Mouse (Mus musculus) neural tube, embryonic 12.5 days (tissue): ENCODE results near the gene Klf15. TPM values are rescaled to one million over a fixed set of nuclear protein-coding genes. Genes with fewer than 3 reads are reported as not detected.

Experiments
- ATAC-seq: fragments of 200-750 bp; cut with Nextera tagmentation; 2 replicates; pipeline ENCODE4 v1.8.0; 2017; ENCODE audit warnings: low read depth, mild to moderate bottlenecking, moderate TSS enrichment, moderate library complexity; ENCODE audit not compliant: low FRiP score
- H3K27ac ChIP-seq: fragments of 300-500 bp; sonication (generic); 2 replicates; pipeline ENCODE4 v1.5.1; 2016
- H3K27me3 ChIP-seq: fragments of 300-500 bp; sonication (generic); replicated peaks from 2 replicates; pipeline ENCODE4 v1.6.1; 2016; ENCODE audit warnings: mild to moderate bottlenecking
- H3K36me3 ChIP-seq: fragments of 300-500 bp; sonication (generic); 2 replicates; pipeline ENCODE4 v1.6.1; 2016; ENCODE audit warnings: mild to moderate bottlenecking
- H3K4me1 ChIP-seq: fragments of 300-500 bp; sonication (generic); 2 replicates; pipeline ENCODE4 v1.6.1; 2016
- H3K4me2 ChIP-seq: fragments of 300-500 bp; sonication (generic); replicated peaks from 2 replicates; pipeline ENCODE4 v1.6.1; 2016; ENCODE audit warnings: mild to moderate bottlenecking
- H3K4me3 ChIP-seq: fragments of 300-500 bp; sonication (generic); 2 replicates; pipeline ENCODE4 v1.5.1; 2016
- H3K9ac ChIP-seq: fragments of 300-500 bp; sonication (generic); 2 replicates; pipeline ENCODE4 v1.6.1; 2016; ENCODE audit warnings: mild to moderate bottlenecking
- H3K9me3 ChIP-seq: fragments of 300-500 bp; sonication (generic); 2 replicates; pipeline ENCODE4 v1.6.1; 2016; ENCODE audit warnings: mild to moderate bottlenecking
- WGBS: fragments of 180-500 bp; shearing (Covaris S2); methylation state at CpG from one replicate; pipeline ENCODE4 v1.1.7; 2016; 5-methylcytosine and 5-hydroxymethylcytosine counted together
- polyA plus RNA-seq: library from polyadenylated mRNA; unstranded; fragments of >200 nt; fragmentation: Nextera tagmentation; extraction: Ambion mirVana; gene quantifications from 2 replicates; pipeline ENCODE4 v1.2.1, GENCODE M21; 2016

Klf15 gene
- polyA plus RNA-seq, 1 experiment from 2014 or later, result 6.6 TPM

GRCm38 (mm10) chr6:90499509-90499908 is 37.1 kb downstream of the Klf15 start:
- H3K4me1 ChIP-seq, result no peaks in the 10 kb centered on the region
- 78% methylated on average over 4 of the region's 4 CpGs for WGBS
- no peaks in the 10 kb centered on the region for H3K36me3 ChIP-seq
- H3K4me3 ChIP-seq, result no peak overlapping the region
- no peak overlapping the region for H3K9ac ChIP-seq
- no peak for ATAC-seq
- H3K9me3 ChIP-seq, result no peaks in the 10 kb centered on the region
- no peak overlapping the region for H3K27ac ChIP-seq
- no peak overlapping the region for H3K4me2 ChIP-seq
- no peaks in the 10 kb centered on the region for H3K27me3 ChIP-seq

GRCm38 (mm10) chr6:90501222-90501940 is 39.0 kb downstream of the Klf15 start:
- Histone ChIP-seq H3K9me3 (0 out of 2 replicates have a peak, but pooled peaks cover 5% of the 10 kb centered on the region), H3K36me3 (no peaks in the 10 kb centered on the region), H3K27me3 (no peaks in the 10 kb centered on the region), H3K4me3 (no peak overlapping the region), H3K4me2 (no peak overlapping the region), H3K27ac (no peak overlapping the region), H3K4me1 (no peaks in the 10 kb centered on the region), H3K9ac (no peak overlapping the region)
- ATAC-seq, result no peak
- 76% methylated on average over 8 of the region's 8 CpGs for WGBS

GRCm38 (mm10) chr6:90505906-90506305 is 43.5 kb downstream of the Klf15 start:
- 81% methylated on average over 6 of the region's 6 CpGs for WGBS
- Histone ChIP-seq H3K27me3 (no peaks in the 10 kb centered on the region), H3K4me2 (no peak overlapping the region), H3K4me3 (no peak overlapping the region), H3K27ac (no peak overlapping the region), H3K9ac (no peak overlapping the region), H3K36me3 (no peaks in the 10 kb centered on the region), H3K4me1 (peaks cover 5% of the 10 kb centered on the region; the same call in 1 of the 2 replicates), H3K9me3 (0 out of 2 replicates have a peak, but pooled peaks cover 5% of the 10 kb centered on the region)
- ATAC-seq, result no peak

- 78% methylated on average over 16 of the region's 16 CpGs for WGBS
- no peak for ATAC-seq
- H3K27ac ChIP-seq, result no peak overlapping the region
- H3K9ac ChIP-seq, result no peak overlapping the region
- no peaks in the 10 kb centered on the region for H3K36me3 ChIP-seq
- H3K4me2 ChIP-seq, result no peak overlapping the region
- H3K27me3 ChIP-seq, result no peaks in the 10 kb centered on the region
- peaks cover 5% of the 10 kb centered on the region; the same call in 1 of the 2 replicates for H3K4me1 ChIP-seq
- H3K9me3 ChIP-seq, result 0 out of 2 replicates have a peak, but pooled peaks cover 5% of the 10 kb centered on the region
- no peak overlapping the region for H3K4me3 ChIP-seq
Measured at GRCm38 (mm10) chr6:90506673-90507311, 44.4 kb downstream of the Klf15 start.

- H3K4me1 ChIP-seq, result peaks cover 5% of the 10 kb centered on the region; the same call in 1 of the 2 replicates
- H3K36me3 ChIP-seq, result no peaks in the 10 kb centered on the region
- no peak overlapping the region for H3K27ac ChIP-seq
- 0 out of 2 replicates have a peak, but pooled peaks cover 5% of the 10 kb centered on the region for H3K9me3 ChIP-seq
- H3K4me2 ChIP-seq, result no peak overlapping the region
- H3K9ac ChIP-seq, result no peak overlapping the region
- no peak for ATAC-seq
- no peak overlapping the region for H3K4me3 ChIP-seq
- H3K27me3 ChIP-seq, result no peaks in the 10 kb centered on the region
Measured at GRCm38 (mm10) chr6:90507443-90507842, 45.1 kb downstream of the Klf15 start.

- H3K9me3 ChIP-seq, result 0 out of 2 replicates have a peak, but pooled peaks cover 5% of the 10 kb centered on the region
- H3K27ac ChIP-seq, result no peak overlapping the region
- no peak overlapping the region for H3K9ac ChIP-seq
- H3K4me2 ChIP-seq, result no peak overlapping the region
- ATAC-seq, result no peak
- H3K27me3 ChIP-seq, result no peaks in the 10 kb centered on the region
- no peak overlapping the region for H3K4me3 ChIP-seq
- H3K36me3 ChIP-seq, result no peaks in the 10 kb centered on the region
- 64% methylated on average over 4 of the region's 4 CpGs for WGBS
- peaks cover 5% of the 10 kb centered on the region; the same call in 1 of the 2 replicates for H3K4me1 ChIP-seq
Measured at GRCm38 (mm10) chr6:90508197-90508624, 45.8 kb downstream of the Klf15 start.

GRCm38 (mm10) chr6:90509085-90509484 is 46.7 kb downstream of the Klf15 start:
- Histone ChIP-seq H3K4me3 (no peak overlapping the region), H3K9me3 (0 out of 2 replicates have a peak, but pooled peaks cover 5% of the 10 kb centered on the region), H3K4me1 (peaks cover 5% of the 10 kb centered on the region; the same call in 1 of the 2 replicates), H3K9ac (no peak overlapping the region), H3K4me2 (no peak overlapping the region), H3K27me3 (no peaks in the 10 kb centered on the region), H3K27ac (no peak overlapping the region), H3K36me3 (no peaks in the 10 kb centered on the region)
- 75% methylated on average over 6 of the region's 6 CpGs for WGBS
- no peak for ATAC-seq

- Histone ChIP-seq H3K27ac (no peak overlapping the region), H3K4me3 (no peak overlapping the region), H3K9me3 (no peaks in the 10 kb centered on the region), H3K36me3 (no peaks in the 10 kb centered on the region), H3K4me2 (no peak overlapping the region), H3K27me3 (no peaks in the 10 kb centered on the region), H3K4me1 (no peaks in the 10 kb centered on the region), H3K9ac (no peak overlapping the region)
- 90% methylated on average over 5 of the region's 5 CpGs for WGBS
- ATAC-seq, result no peak
Measured at GRCm38 (mm10) chr6:90512416-90512815, 50.0 kb downstream of the Klf15 start.

GRCm38 (mm10) chr6:90513074-90513856 is 50.9 kb downstream of the Klf15 start:
- no peak overlapping the region for H3K4me2 ChIP-seq
- H3K4me1 ChIP-seq, result no peaks in the 10 kb centered on the region
- H3K9ac ChIP-seq, result no peak overlapping the region
- no peak for ATAC-seq
- H3K9me3 ChIP-seq, result no peaks in the 10 kb centered on the region
- H3K27ac ChIP-seq, result no peak overlapping the region
- no peaks in the 10 kb centered on the region for H3K36me3 ChIP-seq
- H3K4me3 ChIP-seq, result no peak overlapping the region
- WGBS, result 80% methylated on average over 5 of the region's 5 CpGs
- H3K27me3 ChIP-seq, result no peaks in the 10 kb centered on the region

- Histone ChIP-seq H3K27me3 (no peaks in the 10 kb centered on the region), H3K9me3 (no peaks in the 10 kb centered on the region), H3K4me1 (no peaks in the 10 kb centered on the region), H3K9ac (no peak overlapping the region), H3K4me2 (no peak overlapping the region), H3K27ac (no peak overlapping the region), H3K4me3 (no peak overlapping the region), H3K36me3 (no peaks in the 10 kb centered on the region)
- no peak for ATAC-seq
Measured at GRCm38 (mm10) chr6:90514369-90514768, 52.0 kb downstream of the Klf15 start.

- Histone ChIP-seq H3K9ac (no peak overlapping the region), H3K4me2 (no peak overlapping the region), H3K27ac (no peak overlapping the region), H3K4me1 (no peaks in the 10 kb centered on the region), H3K36me3 (no peaks in the 10 kb centered on the region), H3K9me3 (no peaks in the 10 kb centered on the region), H3K27me3 (no peaks in the 10 kb centered on the region), H3K4me3 (no peak overlapping the region)
- peak; percentile 76 for ATAC-seq
- WGBS, result 57% methylated on average over 4 of the region's 4 CpGs
Measured at GRCm38 (mm10) chr6:90514883-90515405, 52.6 kb downstream of the Klf15 start.

GRCm38 (mm10) chr6:90518892-90519291 is 56.5 kb downstream of the Klf15 start:
- H3K4me2 ChIP-seq, result no peak overlapping the region
- ATAC-seq, result no peak
- H3K4me1 ChIP-seq, result no peaks in the 10 kb centered on the region
- H3K9ac ChIP-seq, result no peak overlapping the region
- WGBS, result 60% methylated on average over 3 of the region's 3 CpGs
- no peak overlapping the region for H3K4me3 ChIP-seq
- H3K27ac ChIP-seq, result no peak overlapping the region
- H3K36me3 ChIP-seq, result no peaks in the 10 kb centered on the region
- no peaks in the 10 kb centered on the region for H3K27me3 ChIP-seq
- H3K9me3 ChIP-seq, result no peaks in the 10 kb centered on the region
